Mouse (Mus musculus) bone marrow, adult 2 months (tissue): Measurements from ENCODE around the gene Scrn3.

Experiments used
- CTCF ChIP-seq: fragments of 200-500 bp; IDR thresholded peaks from 2 replicates; pipeline ENCODE4 v1.5.1; 2011; ENCODE audit warnings: low read length, control low read depth; ENCODE audit not compliant: control insufficient read depth, insufficient read depth
- POLR2A ChIP-seq: fragments of 200-500 bp; IDR thresholded peaks from 2 replicates; pipeline ENCODE4 v1.6.1; 2011; ENCODE audit warnings: low read depth, mild to moderate bottlenecking, control low read depth, low read length, borderline replicate concordance; ENCODE audit not compliant: control insufficient read depth

DNA sequence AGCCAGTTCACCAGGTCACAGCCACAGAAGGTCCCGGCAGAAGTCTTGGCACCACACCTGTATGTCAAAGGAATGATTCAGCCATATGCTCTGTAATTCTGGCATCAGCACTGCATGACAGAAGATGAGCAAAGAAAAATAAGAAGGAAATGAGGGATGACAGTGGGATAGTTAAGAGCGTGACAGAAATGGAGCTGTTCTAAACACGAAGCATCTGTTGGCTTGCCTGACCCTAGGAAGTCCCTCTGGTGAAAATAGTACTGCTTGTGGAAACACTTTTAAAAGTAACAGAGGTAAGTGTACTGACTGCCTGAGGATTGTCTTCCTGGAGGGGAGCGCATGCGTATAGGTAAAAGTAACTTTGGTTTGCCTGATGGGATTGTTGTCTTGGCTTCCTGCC is 31.3 kb downstream of the Scrn3 start:
- TF ChIP-seq CTCF, result no peak
- TF ChIP-seq POLR2A, result no peak
